ENCODE assay signal across 8 mouse cellular contexts in genomic region chr10:46011916-46012596, GRCm38 (mm10).
DNase-seq lines count a peak whose midpoint lies in the region; ATAC-seq and TF ChIP-seq lines count a peak whose summit lies in the region.

No protein-coding gene starts in this region.

- no peak overlapping the region for H3K4me2 ChIP-seq in kidney, embryonic 14.5 days (replicated peaks; ENCODE audit: low read depth, low read length)
- H3K4me2 ChIP-seq in limb, embryonic 11.5 days (ENCODE audit: low read depth, severe bottlenecking), result no peak overlapping the region
- no peak overlapping the region for H3K4me2 ChIP-seq in neural tube, embryonic 12.5 days (replicated peaks)

- H3K27me3 ChIP-seq in G1E (ENCODE audit: insufficient read depth, low read length), result no peaks in the 10 kb centered on the region
- H3K27me3 ChIP-seq in kidney, embryonic 14.5 days (ENCODE audit: control insufficient read depth, insufficient read depth, low read length), result no peaks in the 10 kb centered on the region
- no peaks in the 10 kb centered on the region for H3K27me3 ChIP-seq in limb, embryonic 11.5 days (ENCODE audit: control insufficient read depth, insufficient read depth, low read length)
- no peaks in the 10 kb centered on the region for H3K27me3 ChIP-seq in neural tube, embryonic 12.5 days (replicated peaks)

- H3K4me1 ChIP-seq in G1E (ENCODE audit: insufficient read depth, low read depth, low read length), result no peaks in the 10 kb centered on the region
- no peaks in the 10 kb centered on the region for H3K4me1 ChIP-seq in kidney, embryonic 14.5 days (ENCODE audit: control insufficient read depth, insufficient read depth, low read length)
- no peaks in the 10 kb centered on the region for H3K4me1 ChIP-seq in limb, embryonic 11.5 days (ENCODE audit: control insufficient read depth, insufficient read depth, low read length)
- H3K4me1 ChIP-seq in neural tube, embryonic 12.5 days, result no peaks in the 10 kb centered on the region

- DNase-seq in 3T3-L1 (ENCODE audit: low read depth, low spot score), result peak; percentile 72
- peak; percentile 1 for DNase-seq in G1E (ENCODE audit: low spot score)
- DNase-seq in cerebellum, adult 9-10 months, result peak; percentile 69
- DNase-seq in frontal cortex, postnatal 10 days (ENCODE audit: low spot score in 2 of 2), result peak; percentile 40 to 61
- peak; percentile 58 for DNase-seq in limb, embryonic 11.5 days (ENCODE audit: low spot score)
- peak; percentile 15 to 17 for DNase-seq in urinary bladder, postnatal 36 days (ENCODE audit: low spot score in 2 of 2)

- H3K27ac ChIP-seq in kidney, embryonic 14.5 days (ENCODE audit: low read depth, low read length), result no peak overlapping the region
- H3K27ac ChIP-seq in limb, embryonic 11.5 days (replicated peaks; ENCODE audit: low read depth, low read length), result no peak overlapping the region
- H3K27ac ChIP-seq in neural tube, embryonic 12.5 days, result no peak overlapping the region

- no peak; the same call in 1 of the 2 replicates for ATAC-seq in G1E (ENCODE audit: extremely low read depth, insufficient number of reproducible peaks, low FRiP score, poor library complexity, severe bottlenecking)
- ATAC-seq in kidney, embryonic 14.5 days (ENCODE audit: low FRiP score, low TSS enrichment), result peak; percentile 85
- peak; percentile 51; the same call in 1 of the 2 replicates for ATAC-seq in limb, embryonic 11.5 days (ENCODE audit: insufficient number of reproducible peaks, low FRiP score, low TSS enrichment, low read depth)
- ATAC-seq in neural tube, embryonic 12.5 days (ENCODE audit: low FRiP score, low read depth), result peak; percentile 92

- peak; percentile 46 for TF ChIP-seq CTCF in G1E (IDR thresholded peaks at IDR 0.05; ENCODE audit: low read depth, low read length)

- 29% methylated on average over 12 of the region's 12 CpGs for WGBS in kidney, embryonic 14.5 days
- WGBS in limb, embryonic 11.5 days, result 33% methylated on average over 12 of the region's 12 CpGs
- WGBS in neural tube, embryonic 12.5 days, result 29% methylated on average over 12 of the region's 12 CpGs

- H3K36me3 ChIP-seq in G1E (replicated peaks), result no peaks in the 10 kb centered on the region
- H3K36me3 ChIP-seq in kidney, embryonic 14.5 days (ENCODE audit: control insufficient read depth, insufficient read depth, low read length), result no peaks in the 10 kb centered on the region
- no peaks in the 10 kb centered on the region for H3K36me3 ChIP-seq in limb, embryonic 11.5 days (ENCODE audit: control insufficient read depth, insufficient read depth, low read length)
- no peaks in the 10 kb centered on the region for H3K36me3 ChIP-seq in neural tube, embryonic 12.5 days

- H3K4me3 ChIP-seq in G1E (ENCODE audit: low read depth, low read length), result no peak overlapping the region
- no peak overlapping the region for H3K4me3 ChIP-seq in kidney, embryonic 14.5 days (ENCODE audit: low read length)
- no peak overlapping the region for H3K4me3 ChIP-seq in limb, embryonic 11.5 days (ENCODE audit: low read depth, low read length)
- H3K4me3 ChIP-seq in neural tube, embryonic 12.5 days, result no peak overlapping the region

- H3K9ac ChIP-seq in kidney, embryonic 14.5 days (ENCODE audit: low read depth, low read length), result no peak overlapping the region
- no peak overlapping the region for H3K9ac ChIP-seq in limb, embryonic 11.5 days (ENCODE audit: low read length)
- H3K9ac ChIP-seq in neural tube, embryonic 12.5 days, result no peak overlapping the region

- no peaks in the 10 kb centered on the region for H3K9me3 ChIP-seq in G1E (replicated peaks)
- no peaks in the 10 kb centered on the region for H3K9me3 ChIP-seq in kidney, embryonic 14.5 days (ENCODE audit: control insufficient read depth, low read length)
- H3K9me3 ChIP-seq in limb, embryonic 11.5 days (ENCODE audit: control insufficient read depth, low read length), result no peaks in the 10 kb centered on the region
- H3K9me3 ChIP-seq in neural tube, embryonic 12.5 days, result no peaks in the 10 kb centered on the region

Comparison
In these comparisons a context has a peak if more than half of its experiments do, and no peak if none do; other contexts are left out.
1. DNase-seq: peak in every context shown above with its lines; median percentile 72 in 3T3-L1; 69 in cerebellum, adult 9-10 months; 58 in limb, embryonic 11.5 days; 50 in frontal cortex, postnatal 10 days; 16 in urinary bladder, postnatal 36 days; 1 in G1E.